Mouse (Mus musculus) liver, postnatal 0 days (tissue): Measurements from ENCODE around the gene Cfb.
"Not testable (repeated sequence)": the region's sequence is repeated elsewhere in the genome, so short reads cannot be mapped to it uniquely, and the experiment has no call there.

Experiments
- CTCF ChIP-seq: sonication (generic); IDR thresholded peaks from 2 replicates; pipeline ENCODE4 v1.5.1; 2016; ENCODE audit warnings: antibody characterized with exemption, low read depth
- EP300 ChIP-seq: IDR thresholded peaks from 2 replicates; pipeline ENCODE4 v1.6.1; 2016; ENCODE audit warnings: antibody characterized with exemption, low read depth, mild to moderate bottlenecking

- not testable (repeated sequence) for TF ChIP-seq EP300, CTCF
These were observed 51.9 kb downstream of the Cfb start for GRCm38 (mm10) chr17:34810411-34810810.
